Comparison of ENCODE assay signal across 19 mouse cellular contexts in genomic region chr3:98032191-98032590, GRCm38 (mm10). TPM values are rescaled to one million over a fixed set of nuclear protein-coding genes. Genes with fewer than 3 reads are reported as not detected.
DNase-seq lines count a peak whose midpoint lies in the region; ATAC-seq and TF ChIP-seq lines count a peak whose summit lies in the region.
"Had no signal": no experiment of that assay in that cellular context is flagged by ENCODE, and none has a peak within 500 bp of the region (broad histone marks: within the 10 kb centered on the region; RNA-seq: fewer than 3 reads in every experiment).

No protein-coding gene starts in this region.

- peak overlapping the region; percentile 53 for H3K27ac ChIP-seq in MEL (ENCODE audit: control insufficient read depth, low read depth, low read length)
- 0 out of 2 replicates have a peak overlapping the region, but pooled peaks have one; percentile 23 for H3K27ac ChIP-seq in bone marrow macrophage, adult 2 months (ENCODE audit: insufficient read depth, low read depth, low read length)
- H3K27ac ChIP-seq in liver, embryonic 15.5 days (replicated peaks): no peak overlapping the region
- H3K27ac ChIP-seq: forebrain, embryonic 13.5 days; heart, embryonic 13.5 days; hindbrain, embryonic 12.5 days; neural tube, embryonic 15.5 days had no signal

- peaks cover 0 to 58% of the 10 kb centered on the region in 2 experiments; a peak in 2 of 4 replicates for H3K36me3 ChIP-seq in MEL (ENCODE audit: control insufficient read depth in 1 of 2, insufficient read depth in 2 of 2, low read length in 2 of 2)
- H3K36me3 ChIP-seq in liver, embryonic 15.5 days (replicated peaks): no peaks in the 10 kb centered on the region
- H3K36me3 ChIP-seq: heart, embryonic 13.5 days; hindbrain, embryonic 12.5 days; midbrain, embryonic 10.5 days; neural tube, embryonic 15.5 days had no signal

- H3K79me2 ChIP-seq in MEL (ENCODE audit: control insufficient read depth, insufficient read depth, low read length, poor library complexity): peaks cover 20% of the 10 kb centered on the region

- TF ChIP-seq POLR2A in MEL (IDR thresholded peaks at IDR 0.05; ENCODE audit: control insufficient read depth in 1 of 2, insufficient read depth in 1 of 2, low read depth in 1 of 2, low read length in 2 of 2, poor library complexity in 1 of 2): no peak
- TF ChIP-seq POLR2A in bone marrow macrophage, adult 2 months (IDR thresholded peaks at IDR 0.05; ENCODE audit: borderline replicate concordance, low read depth, low read length): no peak

- no peak for TF ChIP-seq CTCF in MEL (IDR thresholded peaks at IDR 0.05 in 2 of 3, conservative IDR thresholded peaks at IDR 0.05 in 1 of 3; ENCODE audit: control insufficient read depth in 1 of 3, insufficient read depth in 1 of 3, low read depth in 2 of 3, low read length in 3 of 3, poor library complexity in 1 of 3, severe bottlenecking in 1 of 3)
- TF ChIP-seq CTCF in bone marrow macrophage, adult 2 months (IDR thresholded peaks at IDR 0.05; ENCODE audit: low read depth, low read length): no peak

- TF ChIP-seq RAD21 in MEL (IDR thresholded peaks at IDR 0.05; ENCODE audit: low read depth, low read length): no peak

- H3K9me3 ChIP-seq in MEL (replicated peaks; ENCODE audit: insufficient read depth, low read length): no peaks in the 10 kb centered on the region
- H3K9me3 ChIP-seq in liver, embryonic 15.5 days (replicated peaks): no peaks in the 10 kb centered on the region
- H3K9me3 ChIP-seq: forebrain, embryonic 13.5 days; heart, embryonic 13.5 days; hindbrain, embryonic 12.5 days; midbrain, embryonic 10.5 days; neural tube, embryonic 15.5 days had no signal

- peak; percentile 72 for ATAC-seq in liver, embryonic 15.5 days (ENCODE audit: insufficient read depth)
- peak; percentile 32; the same call in 1 of the 2 replicates for ATAC-seq in megakaryocyte-erythroid progenitor cell, adult 5-6 weeks (replicated peaks; ENCODE audit: low FRiP score, low TSS enrichment, poor library complexity, severe bottlenecking)
- ATAC-seq in CD4-positive, CD25-positive, alpha-beta regulatory T cell, adult 4 months: no peak
- ATAC-seq: forebrain, embryonic 13.5 days had no signal

- peak; percentile 75 for DNase-seq in MEL (ENCODE audit: low read depth, low spot score)
- no peak for DNase-seq in adrenal gland, adult 8-10 months
- no peak for DNase-seq in heart, adult 9 months (ENCODE audit: low spot score in 2 of 2)
- DNase-seq: cerebellum, adult 11-12 months; embryo, embryonic 11 days; heart, postnatal 14 days; kidney, adult 18-20 months; left cerebral cortex, postnatal 4 days; lung, adult 18-20 months; lung, postnatal 10 days had no signal

- no peak overlapping the region for H3K9ac ChIP-seq in MEL (ENCODE audit: control insufficient read depth, low read depth, low read length, poor library complexity, severe bottlenecking)
- no peak overlapping the region for H3K9ac ChIP-seq in liver, embryonic 15.5 days
- H3K9ac ChIP-seq: forebrain, embryonic 13.5 days; hindbrain, embryonic 12.5 days; neural tube, embryonic 15.5 days had no signal

- no peak overlapping the region for H3K4me3 ChIP-seq in MEL (ENCODE audit: control insufficient read depth in 1 of 2, insufficient read depth in 1 of 2, low read depth in 2 of 2, low read length in 2 of 2)
- no peak overlapping the region for H3K4me3 ChIP-seq in bone marrow macrophage, adult 2 months (ENCODE audit: insufficient read depth, low read length)
- no peak overlapping the region for H3K4me3 ChIP-seq in liver, embryonic 15.5 days (replicated peaks)
- H3K4me3 ChIP-seq: forebrain, embryonic 13.5 days; heart, embryonic 13.5 days; hindbrain, embryonic 12.5 days; midbrain, embryonic 10.5 days; neural tube, embryonic 15.5 days had no signal

- peaks cover 46 to 53% of the 10 kb centered on the region in 2 experiments for H3K4me1 ChIP-seq in MEL (ENCODE audit: control insufficient read depth in 1 of 2, insufficient read depth in 2 of 2, low read length in 2 of 2)
- H3K4me1 ChIP-seq in bone marrow macrophage, adult 2 months (ENCODE audit: control insufficient read depth, insufficient read depth, low read length): peaks cover 72% of the 10 kb centered on the region
- H3K4me1 ChIP-seq in liver, embryonic 15.5 days (replicated peaks): peaks cover 84% of the 10 kb centered on the region

- H3K27me3 ChIP-seq in MEL (ENCODE audit: control insufficient read depth in 1 of 2, insufficient read depth in 2 of 2, low read length in 2 of 2): no peaks in the 10 kb centered on the region
- no peaks in the 10 kb centered on the region for H3K27me3 ChIP-seq in liver, embryonic 15.5 days
- H3K27me3 ChIP-seq: forebrain, embryonic 13.5 days; heart, embryonic 13.5 days; hindbrain, embryonic 12.5 days; neural tube, embryonic 15.5 days had no signal

- TF ChIP-seq EP300 in MEL (IDR thresholded peaks at IDR 0.05; ENCODE audit: low read depth in 1 of 2, low read length in 2 of 2): peak; percentile 89 to 95

- H3K4me2 ChIP-seq in liver, embryonic 15.5 days: no peak overlapping the region
- H3K4me2 ChIP-seq: forebrain, embryonic 13.5 days; heart, embryonic 13.5 days; hindbrain, embryonic 12.5 days; neural tube, embryonic 15.5 days had no signal

- 18% methylated on average over 3 of the region's 3 CpGs for WGBS in liver, embryonic 15.5 days (ENCODE audit: insufficient replicate concordance)

TF ChIP-seq in MEL, 35 proteins besides CTCF, POLR2A, EP300 and RAD21:
- TF ChIP-seq TCF12 (IDR thresholded peaks at IDR 0.05; ENCODE audit: low read depth, low read length): peak; percentile 91
- peak; percentile 16; the same call in 1 of the 2 replicates for TF ChIP-seq CHD2 (IDR thresholded peaks at IDR 0.05; ENCODE audit: low read length)
- no peak for TF ChIP-seq CHD1 (IDR thresholded peaks at IDR 0.05; ENCODE audit: low read depth, low read length)
- TF ChIP-seq BHLHE40 (IDR thresholded peaks at IDR 0.05; ENCODE audit: borderline replicate concordance, low read depth, low read length): peak; percentile 48; the same call in 1 of the 2 replicates
- TF ChIP-seq RCOR1 (IDR thresholded peaks at IDR 0.05; ENCODE audit: low read depth, low read length): peak; percentile 65
- TF ChIP-seq ETS1 (IDR thresholded peaks at IDR 0.05; ENCODE audit: low read depth, low read length): peak; percentile 96
- peak; percentile 54 for TF ChIP-seq TAL1 (IDR thresholded peaks at IDR 0.05; ENCODE audit: low read length)
- TF ChIP-seq MXI1 (IDR thresholded peaks at IDR 0.05; ENCODE audit: low read depth, low read length): peak; percentile 39; the same call in 1 of the 2 replicates
- TF ChIP-seq E2F4 (IDR thresholded peaks at IDR 0.05; ENCODE audit: borderline replicate concordance, low read depth, low read length): no peak
- TF ChIP-seq UBTF (IDR thresholded peaks at IDR 0.05; ENCODE audit: borderline replicate concordance, insufficient read depth, low read depth, low read length): no peak
- TF ChIP-seq GATA1 (IDR thresholded peaks at IDR 0.05; ENCODE audit: low read depth, low read length): peak; percentile 94
- no peak for TF ChIP-seq NRF1 (IDR thresholded peaks at IDR 0.05; ENCODE audit: insufficient read depth, low read depth, low read length, poor library complexity, severe bottlenecking)
- TF ChIP-seq NELFE (IDR thresholded peaks at IDR 0.05; ENCODE audit: low read depth, low read length): no peak
- no peak for TF ChIP-seq ZKSCAN1 (IDR thresholded peaks at IDR 0.05; ENCODE audit: low read depth, low read length)
- TF ChIP-seq USF2 (IDR thresholded peaks at IDR 0.05; ENCODE audit: borderline replicate concordance in 1 of 2, insufficient read depth in 1 of 2, low read depth in 1 of 2, low read length in 2 of 2): no peak
- TF ChIP-seq ZMIZ1 (IDR thresholded peaks at IDR 0.05; ENCODE audit: low read depth, low read length): no peak
- TF ChIP-seq MYC (IDR thresholded peaks at IDR 0.05; ENCODE audit: low read depth, low read length): peak; percentile 57; the same call in 1 of the 2 replicates
- TF ChIP-seq POLR2AphosphoS5 (IDR thresholded peaks at IDR 0.05; ENCODE audit: borderline replicate concordance, low read depth, low read length): no peak
- peak; percentile 96 for TF ChIP-seq ZNF384 (IDR thresholded peaks at IDR 0.05; ENCODE audit: low read depth, low read length)
- TF ChIP-seq ELF1 (IDR thresholded peaks at IDR 0.05; ENCODE audit: low read depth, low read length): no peak
- no peak for TF ChIP-seq GABPA (IDR thresholded peaks at IDR 0.05; ENCODE audit: low read depth, low read length)

RNA-seq across cellular contexts. Expression of gene Notch2, which starts 18.9 kb away (rescaled TPM):
- total RNA-seq in MEL (2012; rRNA removed): 16.6 and 22.7 TPM in 2 replicates
- 10 to 100 TPM; 16.2 to 36.6 TPM for polyA plus RNA-seq in MEL (2012; ENCODE audit: insufficient read depth in 1 of 2, insufficient read length in 2 of 2, low read depth in 1 of 2, low replicate concordance in 2 of 2, missing spikeins in 1 of 2)
- 69.2 and 82.2 TPM in 2 replicates for polyA plus RNA-seq in bone marrow macrophage, adult 2 months (2012; ENCODE audit: insufficient read depth, insufficient read length, missing spikeins)
- 6.4 and 7.0 TPM in 2 replicates for polyA plus RNA-seq in liver, embryonic 15.5 days (2015; fragmentation: Nextera tagmentation; extraction: Ambion mirVana)
- total RNA-seq in megakaryocyte-erythroid progenitor cell, adult 5-6 weeks (2014; fragmentation: Nextera tagmentation): 36.0 and 55.9 TPM in 2 replicates
- 33.4 TPM in 2 replicates for total RNA-seq in megakaryocyte-erythroid progenitor cell, adult 5-6 weeks (2017)
- polyA plus RNA-seq in CD4-positive, CD25-positive, alpha-beta regulatory T cell, adult 4 months (2017; shearing (Covaris generic)): 10 to 100 TPM; 13.9 to 18.8 TPM
- 10 to 100 TPM; 73.6 to 99.3 (median 77.1) TPM for total RNA-seq in adrenal gland, adult 8-10 months (2022)
